Mouse (Mus musculus): ENCODE data around the gene H2-T23. TPM values are rescaled to one million over a fixed set of nuclear protein-coding genes. Genes with fewer than 3 reads are reported as not detected.
"Not testable (repeated sequence)": the region's sequence is repeated elsewhere in the genome, so short reads cannot be mapped to it uniquely, and the experiment has no call there.

Gene H2-T23
- polyA plus RNA-seq, 1 experiment from 2014 or later = 6.2 TPM

- no peak for ATAC-seq
- no peak overlapping the region for H3K9ac ChIP-seq (replicated peaks; ENCODE audit: low read depth, low read length)
- no peaks in the 10 kb centered on the region for H3K27me3 ChIP-seq (replicated peaks; ENCODE audit: control insufficient read depth, insufficient read depth, low read length)
- no peaks in the 10 kb centered on the region for H3K4me1 ChIP-seq (replicated peaks; ENCODE audit: control insufficient read depth, insufficient read depth, low read length)
- no peak overlapping the region for H3K4me3 ChIP-seq (replicated peaks; ENCODE audit: low read length)
- no peaks in the 10 kb centered on the region for H3K9me3 ChIP-seq (ENCODE audit: control insufficient read depth, low read length)
- H3K4me2 ChIP-seq (ENCODE audit: low read length) = no peak overlapping the region
- 93% methylated on average over 5 of the region's 5 CpGs for WGBS
- no peak overlapping the region for H3K27ac ChIP-seq (ENCODE audit: low read length)
- peaks cover 11% of the 10 kb centered on the region for H3K36me3 ChIP-seq (ENCODE audit: control insufficient read depth, insufficient read depth)
Measured at GRCm38 (mm10) chr17:36017046-36017445, 15.6 kb downstream of the H2-T23 start.

GRCm38 (mm10) chr17:36014977-36015376 lies 17.7 kb downstream of the H2-T23 start:
- Histone ChIP-seq H3K4me3 (replicated peaks; ENCODE audit: low read length) (no peak overlapping the region), H3K9ac (replicated peaks; ENCODE audit: low read depth, low read length) (no peak overlapping the region), H3K9me3 (ENCODE audit: control insufficient read depth, low read length) (no peaks in the 10 kb centered on the region), H3K27ac (ENCODE audit: low read length) (no peak overlapping the region), H3K4me2 (ENCODE audit: low read length) (no peak overlapping the region), H3K36me3 (ENCODE audit: control insufficient read depth, insufficient read depth) (peaks cover 11% of the 10 kb centered on the region), H3K27me3 (replicated peaks; ENCODE audit: control insufficient read depth, insufficient read depth, low read length) (no peaks in the 10 kb centered on the region), H3K4me1 (replicated peaks; ENCODE audit: control insufficient read depth, insufficient read depth, low read length) (no peaks in the 10 kb centered on the region)
- WGBS = 99% methylated on average over 5 of the region's 5 CpGs
- no peak for ATAC-seq

DNA sequence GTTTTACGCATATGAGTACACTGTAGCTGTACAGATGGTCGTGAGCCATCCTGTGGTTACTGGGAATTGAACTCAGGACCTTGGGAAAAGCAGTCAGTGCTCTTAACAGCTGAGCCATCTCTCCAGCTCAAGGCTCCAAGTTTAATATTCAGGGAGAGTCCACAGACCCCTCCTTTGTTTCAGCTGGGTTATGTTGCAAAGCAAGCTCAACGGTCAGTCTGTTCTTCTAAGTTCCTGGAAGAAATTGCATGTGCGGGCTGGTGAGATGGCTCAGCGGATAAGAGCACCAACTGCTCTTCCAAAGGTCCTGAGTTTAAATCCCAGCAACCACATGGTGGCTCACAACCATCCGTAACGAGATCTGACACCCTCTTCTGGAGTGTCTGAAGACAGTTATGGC lies 28.2 kb downstream of the H2-T23 start:
- H3K4me1 ChIP-seq (replicated peaks; ENCODE audit: control insufficient read depth, insufficient read depth, low read length); H3K27me3 ChIP-seq (replicated peaks; ENCODE audit: control insufficient read depth, insufficient read depth, low read length); H3K4me3 ChIP-seq (replicated peaks; ENCODE audit: low read length); H3K4me2 ChIP-seq (ENCODE audit: low read length); ATAC-seq; H3K9ac ChIP-seq (replicated peaks; ENCODE audit: low read depth, low read length); H3K36me3 ChIP-seq (ENCODE audit: control insufficient read depth, insufficient read depth); H3K27ac ChIP-seq (ENCODE audit: low read length); H3K9me3 ChIP-seq (ENCODE audit: control insufficient read depth, low read length): not testable (repeated sequence)
- 94% methylated on average over 7 of the region's 7 CpGs for WGBS

DNA sequence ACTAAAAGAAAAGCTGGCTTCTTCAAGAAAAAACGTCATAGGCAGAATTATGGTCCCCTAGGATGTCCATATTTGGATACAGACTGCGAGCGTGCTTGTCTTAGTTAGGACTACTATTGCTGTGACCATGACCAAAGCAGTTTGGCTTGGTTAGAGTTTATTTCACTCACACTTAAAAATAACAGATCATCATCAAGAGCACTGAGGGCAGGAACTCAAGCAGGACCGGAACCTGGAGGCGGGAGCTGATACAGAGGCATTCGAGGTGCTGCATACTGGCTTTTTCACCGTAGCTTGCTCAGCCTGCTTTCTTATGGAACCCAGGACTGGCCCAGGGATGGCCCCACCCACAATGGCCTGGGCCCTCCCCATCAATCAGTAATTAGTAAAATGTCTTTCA lies 29.3 kb downstream of the H2-T23 start:
- 93% methylated on average over 7 of the region's 7 CpGs for WGBS
- Histone ChIP-seq H3K4me2 (ENCODE audit: low read length) (no peak overlapping the region), H3K9me3 (ENCODE audit: control insufficient read depth, low read length) (0 out of 2 replicates have a peak, but pooled peaks cover 2% of the 10 kb centered on the region), H3K4me3 (replicated peaks; ENCODE audit: low read length) (no peak overlapping the region), H3K27me3 (replicated peaks; ENCODE audit: control insufficient read depth, insufficient read depth, low read length) (no peaks in the 10 kb centered on the region), H3K4me1 (replicated peaks; ENCODE audit: control insufficient read depth, insufficient read depth, low read length) (no peaks in the 10 kb centered on the region), H3K27ac (ENCODE audit: low read length) (no peak overlapping the region), H3K9ac (replicated peaks; ENCODE audit: low read depth, low read length) (no peak overlapping the region), H3K36me3 (ENCODE audit: control insufficient read depth, insufficient read depth) (no peaks in the 10 kb centered on the region)
- no peak for ATAC-seq

DNA sequence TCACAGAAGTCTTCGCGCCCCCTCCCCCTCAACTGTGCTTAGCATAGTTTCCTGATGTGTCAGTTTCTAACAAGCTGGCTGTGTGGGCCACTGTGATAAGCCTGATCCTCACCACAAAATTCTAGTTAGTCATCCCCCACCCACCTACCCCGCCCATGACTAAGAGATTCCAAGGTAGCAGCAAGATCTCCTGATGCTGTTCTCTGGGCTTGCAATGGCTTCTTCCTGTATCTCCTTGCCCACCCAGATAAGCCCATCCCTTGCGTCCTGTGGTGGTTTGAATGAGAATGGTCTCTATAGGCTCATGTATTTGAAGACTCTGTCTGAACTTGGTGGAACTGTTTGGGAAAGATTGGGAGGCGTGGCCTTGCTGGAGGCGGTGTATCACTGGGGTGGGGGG lies 30.7 kb downstream of the H2-T23 start:
- Histone ChIP-seq H3K9ac (replicated peaks; ENCODE audit: low read depth, low read length) (no peak overlapping the region), H3K4me1 (replicated peaks; ENCODE audit: control insufficient read depth, insufficient read depth, low read length) (peaks cover 7% of the 10 kb centered on the region), H3K36me3 (ENCODE audit: control insufficient read depth, insufficient read depth) (no peaks in the 10 kb centered on the region), H3K4me2 (ENCODE audit: low read length) (no peak overlapping the region), H3K27ac (ENCODE audit: low read length) (no peak overlapping the region), H3K4me3 (replicated peaks; ENCODE audit: low read length) (no peak overlapping the region), H3K9me3 (ENCODE audit: control insufficient read depth, low read length) (0 out of 2 replicates have a peak, but pooled peaks cover 2% of the 10 kb centered on the region), H3K27me3 (replicated peaks; ENCODE audit: control insufficient read depth, insufficient read depth, low read length) (no peaks in the 10 kb centered on the region)
- 98% methylated on average over 6 of the region's 6 CpGs for WGBS
- ATAC-seq = no peak

DNA sequence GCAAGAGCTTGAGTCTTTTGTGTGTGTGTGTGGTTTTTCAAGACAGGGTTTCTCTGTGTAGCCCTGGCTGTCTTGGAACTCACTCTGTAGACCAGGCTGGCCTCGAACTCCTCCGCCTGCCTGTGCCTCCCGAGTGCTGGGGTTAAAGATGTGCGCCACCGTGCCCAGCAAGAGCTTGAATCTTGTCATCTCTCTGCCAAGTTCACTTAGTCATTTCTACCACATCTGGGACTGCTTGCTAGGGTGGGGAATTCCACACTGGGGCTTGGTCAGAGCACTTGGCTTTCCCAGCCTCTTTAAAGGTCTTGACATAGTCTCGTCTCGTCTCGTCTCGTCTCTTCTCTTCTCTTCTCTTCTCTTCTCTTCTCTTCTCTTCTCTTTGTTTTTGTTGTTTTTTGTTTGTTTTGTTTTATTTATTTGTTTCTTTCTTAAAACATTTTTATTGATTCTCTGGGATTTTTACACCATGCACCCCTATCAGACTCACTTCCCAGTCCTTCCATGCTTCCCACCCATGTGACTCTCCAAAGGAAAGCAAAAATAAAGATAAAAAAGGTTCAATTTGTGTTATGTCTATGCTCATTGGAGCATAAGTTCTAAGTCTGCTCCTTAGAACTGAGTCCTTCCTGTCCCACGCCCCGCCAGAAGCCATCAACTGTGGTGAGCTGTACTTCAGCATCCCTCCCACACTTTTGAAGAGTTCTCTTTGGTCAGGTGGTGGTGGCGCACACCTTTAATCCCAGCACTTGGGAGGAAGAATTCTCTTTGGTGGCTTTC lies 31.3 kb downstream of the H2-T23 start:
- no peak overlapping the region for H3K9ac ChIP-seq (replicated peaks; ENCODE audit: low read depth, low read length)

GRCm38 (mm10) chr17:36000349-36000748 lies 32.3 kb downstream of the H2-T23 start:
- H3K36me3 ChIP-seq (ENCODE audit: control insufficient read depth, insufficient read depth) = no peaks in the 10 kb centered on the region
- ATAC-seq = no peak
- no peaks in the 10 kb centered on the region for H3K27me3 ChIP-seq (replicated peaks; ENCODE audit: control insufficient read depth, insufficient read depth, low read length)
- peaks cover 21% of the 10 kb centered on the region for H3K4me1 ChIP-seq (replicated peaks; ENCODE audit: control insufficient read depth, insufficient read depth, low read length)
- H3K4me3 ChIP-seq (replicated peaks; ENCODE audit: low read length) = no peak overlapping the region
- no peak overlapping the region for H3K4me2 ChIP-seq (ENCODE audit: low read length)
- no peak overlapping the region for H3K9ac ChIP-seq (replicated peaks; ENCODE audit: low read depth, low read length)
- 87% methylated on average over 4 of the region's 4 CpGs for WGBS
- H3K27ac ChIP-seq (ENCODE audit: low read length) = no peak overlapping the region
- no peaks in the 10 kb centered on the region for H3K9me3 ChIP-seq (ENCODE audit: control insufficient read depth, low read length)

More for the DNA sequence above, 31.3 kb downstream of the H2-T23 start:
- Histone ChIP-seq H3K27ac (ENCODE audit: low read length) (no peak overlapping the region), H3K9me3 (ENCODE audit: control insufficient read depth, low read length) (no peaks in the 10 kb centered on the region), H3K4me2 (ENCODE audit: low read length) (no peak overlapping the region), H3K4me3 (replicated peaks; ENCODE audit: low read length) (no peak overlapping the region), H3K4me1 (replicated peaks; ENCODE audit: control insufficient read depth, insufficient read depth, low read length) (peaks cover 11% of the 10 kb centered on the region), H3K27me3 (replicated peaks; ENCODE audit: control insufficient read depth, insufficient read depth, low read length) (no peaks in the 10 kb centered on the region), H3K36me3 (ENCODE audit: control insufficient read depth, insufficient read depth) (no peaks in the 10 kb centered on the region)
- WGBS = 95% methylated on average over 12 of the region's 12 CpGs
- no peak for ATAC-seq

DNA sequence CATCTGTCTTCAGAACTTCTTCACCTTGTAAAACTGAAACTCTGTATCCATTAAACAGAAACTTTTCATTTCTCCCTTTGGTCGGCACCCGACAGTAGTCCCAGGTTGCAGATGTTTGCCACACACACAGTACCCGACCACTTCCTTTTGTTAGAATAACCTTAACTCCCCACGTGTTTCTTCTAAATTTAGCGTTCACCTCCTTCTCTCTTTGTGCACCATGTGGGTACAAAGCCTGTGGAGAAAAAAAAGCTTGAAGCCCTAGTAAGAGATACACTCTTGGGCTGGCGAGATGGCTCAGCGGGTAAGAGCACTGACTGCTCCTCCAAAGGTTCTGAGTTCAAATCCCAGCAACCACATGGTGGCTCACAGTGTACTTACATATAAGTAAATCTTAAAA lies 33.3 kb downstream of the H2-T23 start:
- no peak overlapping the region for H3K4me2 ChIP-seq (ENCODE audit: low read length)
- H3K36me3 ChIP-seq (ENCODE audit: control insufficient read depth, insufficient read depth) = no peaks in the 10 kb centered on the region
- H3K27ac ChIP-seq (ENCODE audit: low read length) = no peak overlapping the region
- H3K9me3 ChIP-seq (ENCODE audit: control insufficient read depth, low read length) = no peaks in the 10 kb centered on the region
- peaks cover 26% of the 10 kb centered on the region for H3K4me1 ChIP-seq (replicated peaks; ENCODE audit: control insufficient read depth, insufficient read depth, low read length)
- 87% methylated on average over 7 of the region's 7 CpGs for WGBS
- ATAC-seq = no peak
- H3K9ac ChIP-seq (replicated peaks; ENCODE audit: low read depth, low read length) = no peak overlapping the region
- no peaks in the 10 kb centered on the region for H3K27me3 ChIP-seq (replicated peaks; ENCODE audit: control insufficient read depth, insufficient read depth, low read length)
- no peak overlapping the region for H3K4me3 ChIP-seq (replicated peaks; ENCODE audit: low read length)

- H3K27me3 ChIP-seq (replicated peaks; ENCODE audit: control insufficient read depth, insufficient read depth, low read length) = no peaks in the 10 kb centered on the region
- H3K36me3 ChIP-seq (ENCODE audit: control insufficient read depth, insufficient read depth) = no peaks in the 10 kb centered on the region
- H3K27ac ChIP-seq (ENCODE audit: low read length) = no peak overlapping the region
- peaks cover 26% of the 10 kb centered on the region for H3K4me1 ChIP-seq (replicated peaks; ENCODE audit: control insufficient read depth, insufficient read depth, low read length)
- H3K4me3 ChIP-seq (replicated peaks; ENCODE audit: low read length) = no peak overlapping the region
- H3K4me2 ChIP-seq (ENCODE audit: low read length) = no peak overlapping the region
- H3K9ac ChIP-seq (replicated peaks; ENCODE audit: low read depth, low read length) = no peak overlapping the region
- no peaks in the 10 kb centered on the region for H3K9me3 ChIP-seq (ENCODE audit: control insufficient read depth, low read length)
- ATAC-seq = no peak
- 88% methylated on average over 6 of the region's 6 CpGs for WGBS
Measured at GRCm38 (mm10) chr17:35998545-35999305, 33.9 kb downstream of the H2-T23 start.

All from forebrain, embryonic 16.5 days (tissue).